Mouse (Mus musculus): ENCODE results near the gene Tex38. TPM values are rescaled to one million over a fixed set of nuclear protein-coding genes. Genes with fewer than 3 reads are reported as not detected.
A peak's percentile ranks its signal among the peaks of the same experiment; 100 is the strongest.

The Tex38 gene
- polyA plus RNA-seq, 1 experiment from 2014 or later, result 0.30 TPM

DNA sequence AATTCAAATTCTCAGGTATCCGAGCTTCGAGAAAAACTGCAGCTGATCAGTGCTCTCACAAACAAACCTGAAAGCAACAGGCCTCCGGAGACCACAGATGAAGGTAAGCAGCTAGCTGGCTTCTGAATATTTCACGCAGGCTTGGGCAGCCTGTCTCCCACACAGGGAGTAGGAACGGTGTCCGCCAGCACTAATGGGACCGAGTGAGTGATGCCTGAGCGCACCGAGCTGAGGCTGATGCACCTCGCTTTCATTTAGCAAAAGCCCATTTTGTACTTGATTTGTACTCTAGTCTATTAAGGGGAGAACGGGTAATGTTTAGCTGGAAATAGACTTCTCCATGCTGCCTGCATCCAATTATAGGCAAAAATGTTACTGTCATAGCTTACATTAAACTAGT lies 16.2 kb downstream of the Tex38 start:
- H3K4me2 ChIP-seq (replicated peaks), result no peak overlapping the region
- no peak overlapping the region for H3K27ac ChIP-seq
- no peak overlapping the region for H3K4me3 ChIP-seq (replicated peaks)
- H3K9me3 ChIP-seq, result no peaks in the 10 kb centered on the region
- ATAC-seq, result no peak
- peaks cover 16% of the 10 kb centered on the region for H3K36me3 ChIP-seq
- WGBS, result 91% methylated on average over 11 of the region's 11 CpGs
- H3K4me1 ChIP-seq (replicated peaks), result no peaks in the 10 kb centered on the region
- no peaks in the 10 kb centered on the region for H3K27me3 ChIP-seq (replicated peaks)
- no peak overlapping the region for H3K9ac ChIP-seq

DNA sequence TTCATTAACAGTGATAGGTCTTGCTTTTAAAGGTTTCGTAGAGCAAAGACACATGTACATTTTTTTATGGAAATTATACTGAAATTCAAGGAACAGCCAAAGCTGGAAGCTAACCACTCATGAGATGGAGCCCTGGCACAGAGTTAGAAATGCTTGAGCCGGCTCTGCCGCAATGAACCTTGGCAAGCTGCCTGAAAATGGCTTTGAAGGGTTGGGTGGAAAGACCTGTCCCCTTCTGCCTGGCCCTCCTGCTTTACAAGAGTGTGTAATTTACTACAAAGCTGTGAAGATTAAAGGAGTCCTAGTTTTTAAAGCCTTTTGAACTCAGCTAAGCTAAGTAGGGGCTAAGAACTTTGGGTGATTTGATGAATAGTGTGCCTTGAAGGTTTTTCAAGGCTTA lies 19.6 kb downstream of the Tex38 start:
- no peak overlapping the region for H3K9ac ChIP-seq
- H3K36me3 ChIP-seq, result peaks cover 17% of the 10 kb centered on the region
- 62% methylated on average over 3 of the region's 3 CpGs for WGBS
- H3K4me3 ChIP-seq (replicated peaks), result no peak overlapping the region
- no peaks in the 10 kb centered on the region for H3K4me1 ChIP-seq (replicated peaks)
- no peaks in the 10 kb centered on the region for H3K9me3 ChIP-seq
- H3K4me2 ChIP-seq (replicated peaks), result no peak overlapping the region
- ATAC-seq, result no peak
- H3K27me3 ChIP-seq (replicated peaks), result no peaks in the 10 kb centered on the region
- no peak overlapping the region for H3K27ac ChIP-seq

DNA sequence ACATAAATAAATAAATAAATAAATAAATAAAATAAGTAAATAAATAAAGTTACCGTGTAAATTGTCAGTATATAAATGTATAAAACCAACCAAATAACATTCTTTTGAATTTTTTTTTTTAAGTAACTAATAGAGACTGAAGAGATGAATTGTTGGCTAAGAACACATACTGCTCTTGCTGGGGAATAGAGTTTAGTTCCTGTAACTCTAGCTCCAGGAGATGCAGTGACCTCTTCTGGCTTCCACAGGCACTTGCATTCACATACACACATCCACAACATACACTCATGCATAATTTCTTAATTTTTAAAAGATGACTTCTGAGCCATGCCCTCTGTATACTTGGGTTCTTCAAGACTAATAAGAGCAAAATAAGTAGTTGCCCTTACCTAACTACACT lies 26.0 kb downstream of the Tex38 start:
- Histone ChIP-seq H3K9ac (no peak overlapping the region), H3K4me1 (replicated peaks) (no peaks in the 10 kb centered on the region), H3K9me3 (no peaks in the 10 kb centered on the region), H3K27me3 (replicated peaks) (no peaks in the 10 kb centered on the region), H3K27ac (no peak overlapping the region), H3K36me3 (peaks cover 4% of the 10 kb centered on the region; the same call in 1 of the 2 replicates), H3K4me3 (replicated peaks) (no peak overlapping the region), H3K4me2 (replicated peaks) (no peak overlapping the region)
- ATAC-seq, result no peak
- WGBS, result 95% methylated on average over 1 of the region's 1 CpGs

GRCm38 (mm10) chr4:115754101-115754500 lies 26.7 kb downstream of the Tex38 start:
- no peak for ATAC-seq
- H3K9ac ChIP-seq, result no peak overlapping the region
- no peaks in the 10 kb centered on the region for H3K27me3 ChIP-seq (replicated peaks)
- H3K4me1 ChIP-seq (replicated peaks), result no peaks in the 10 kb centered on the region
- no peaks in the 10 kb centered on the region for H3K9me3 ChIP-seq
- no peak overlapping the region for H3K4me2 ChIP-seq (replicated peaks)
- H3K36me3 ChIP-seq, result 0 out of 2 replicates have a peak, but pooled peaks cover 3% of the 10 kb centered on the region
- 91% methylated on average over 3 of the region's 3 CpGs for WGBS
- no peak overlapping the region for H3K4me3 ChIP-seq (replicated peaks)
- H3K27ac ChIP-seq, result no peak overlapping the region

DNA sequence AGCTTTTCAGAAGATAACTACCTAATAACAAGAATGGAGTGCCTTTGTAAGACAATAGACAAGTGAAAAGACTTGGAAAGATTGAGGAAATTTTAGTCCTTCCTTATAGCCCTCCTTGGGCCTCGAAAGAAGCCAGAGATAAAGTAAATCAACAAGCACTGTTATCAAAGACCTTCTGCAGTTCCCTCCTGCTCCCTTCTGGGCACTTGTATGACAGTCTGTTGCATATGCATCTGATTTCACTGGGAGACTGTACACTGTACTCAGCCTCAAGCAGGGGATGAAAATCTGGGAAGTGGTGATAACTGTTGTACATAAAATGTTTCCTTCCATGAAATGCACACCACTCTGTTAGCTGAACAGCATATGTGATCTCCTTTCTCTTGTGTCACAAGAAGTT lies 31.5 kb downstream of the Tex38 start:
- Histone ChIP-seq H3K27ac (no peak overlapping the region), H3K4me1 (replicated peaks) (no peaks in the 10 kb centered on the region), H3K4me3 (replicated peaks) (no peak overlapping the region), H3K27me3 (replicated peaks) (no peaks in the 10 kb centered on the region), H3K36me3 (0 out of 2 replicates have a peak, but pooled peaks cover 3% of the 10 kb centered on the region), H3K9ac (no peak overlapping the region), H3K9me3 (no peaks in the 10 kb centered on the region), H3K4me2 (replicated peaks) (no peak overlapping the region)
- ATAC-seq, result peak; percentile 73; the same call in 1 of the 2 replicates
- 54% methylated on average over 1 of the region's 1 CpGs for WGBS

DNA sequence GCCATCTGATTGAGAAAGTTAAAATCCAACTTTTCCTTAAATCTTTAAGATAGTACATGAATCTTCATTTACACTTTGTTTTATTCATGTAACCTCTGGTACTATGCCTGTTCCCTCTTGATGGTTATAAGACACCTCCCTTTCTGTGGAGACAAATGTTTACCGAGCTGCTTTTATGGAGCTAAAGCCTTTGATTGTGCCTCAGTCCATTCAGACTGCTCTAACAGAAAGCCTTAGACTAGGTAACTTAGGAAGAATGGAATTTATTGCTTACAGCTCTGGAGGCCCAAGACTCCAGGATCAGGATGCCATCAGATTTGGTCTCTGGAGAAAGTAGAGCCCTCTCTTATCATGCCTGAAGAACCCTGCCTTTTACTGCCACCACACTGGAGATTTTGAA lies 32.6 kb downstream of the Tex38 start:
- Histone ChIP-seq H3K9ac (no peak overlapping the region), H3K27me3 (replicated peaks) (no peaks in the 10 kb centered on the region), H3K4me1 (replicated peaks) (no peaks in the 10 kb centered on the region), H3K4me2 (replicated peaks) (no peak overlapping the region), H3K27ac (no peak overlapping the region), H3K36me3 (0 out of 2 replicates have a peak, but pooled peaks cover 3% of the 10 kb centered on the region), H3K4me3 (replicated peaks) (no peak overlapping the region), H3K9me3 (no peaks in the 10 kb centered on the region)
- peak; percentile 72 for ATAC-seq
- WGBS, result 28% methylated on average over 1 of the region's 1 CpGs

DNA sequence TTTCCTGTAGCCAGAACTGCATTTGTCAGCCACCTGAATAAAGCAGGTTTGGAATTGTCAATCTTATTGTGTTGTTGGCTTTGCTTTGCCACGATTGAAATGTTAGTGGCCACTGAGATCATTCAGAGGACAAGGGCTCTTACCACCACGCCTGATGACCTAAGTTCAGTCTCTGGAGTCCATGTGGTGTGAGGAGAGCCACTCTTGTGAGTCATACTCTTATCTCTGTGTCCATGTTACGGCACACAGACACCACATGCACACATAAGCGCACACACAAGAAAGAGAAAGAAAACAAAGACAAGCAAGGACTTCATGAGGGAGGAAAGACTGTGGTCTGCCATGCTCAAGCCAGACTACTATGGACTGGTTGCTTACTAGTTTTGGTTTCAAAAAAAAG lies 37.7 kb downstream of the Tex38 start:
- Histone ChIP-seq H3K4me1 (replicated peaks) (peaks cover 7% of the 10 kb centered on the region), H3K4me2 (replicated peaks) (no peak overlapping the region), H3K27me3 (replicated peaks) (no peaks in the 10 kb centered on the region), H3K9me3 (no peaks in the 10 kb centered on the region), H3K9ac (no peak overlapping the region), H3K27ac (no peak overlapping the region), H3K36me3 (no peaks in the 10 kb centered on the region), H3K4me3 (replicated peaks) (no peak overlapping the region)
- 71% methylated on average over 4 of the region's 4 CpGs for WGBS
- ATAC-seq, result no peak

GRCm38 (mm10) chr4:115742658-115743057 lies 38.2 kb downstream of the Tex38 start:
- H3K36me3 ChIP-seq, result no peaks in the 10 kb centered on the region
- no peak for ATAC-seq
- no peak overlapping the region for H3K4me2 ChIP-seq (replicated peaks)
- H3K27ac ChIP-seq, result no peak overlapping the region
- H3K9ac ChIP-seq, result no peak overlapping the region
- H3K4me3 ChIP-seq (replicated peaks), result no peak overlapping the region
- H3K4me1 ChIP-seq (replicated peaks), result peaks cover 7% of the 10 kb centered on the region
- no peaks in the 10 kb centered on the region for H3K9me3 ChIP-seq
- H3K27me3 ChIP-seq (replicated peaks), result no peaks in the 10 kb centered on the region

- Histone ChIP-seq H3K4me1 (replicated peaks) (peaks cover 7% of the 10 kb centered on the region), H3K9me3 (no peaks in the 10 kb centered on the region), H3K4me3 (replicated peaks) (peak overlapping the region; percentile 83), H3K9ac (peak overlapping the region; percentile 90), H3K36me3 (no peaks in the 10 kb centered on the region), H3K27me3 (replicated peaks) (no peaks in the 10 kb centered on the region), H3K4me2 (replicated peaks) (peak overlapping the region; percentile 77), H3K27ac (no peak overlapping the region)
- WGBS, result 31% methylated on average over 13 of the region's 13 CpGs
- ATAC-seq, result no peak
Observed at GRCm38 (mm10) chr4:115738481-115738985, 42.3 kb downstream of the Tex38 start.

- Histone ChIP-seq H3K9ac (peak within 1 kb of the TSS; percentile 90), H3K9me3 (no peaks in the 10 kb centered on the region), H3K27me3 (replicated peaks) (no peaks in the 10 kb centered on the region), H3K36me3 (no peaks in the 10 kb centered on the region), H3K27ac (peak within 1 kb of the TSS; percentile 83), H3K4me2 (replicated peaks) (peak within 1 kb of the TSS; percentile 77), H3K4me1 (replicated peaks) (peaks cover 9% of the 10 kb centered on the region), H3K4me3 (replicated peaks) (peak within 1 kb of the TSS; percentile 83)
- under 1% methylated on average over 45 of the region's 45 CpGs for WGBS
- peak; percentile 99 for ATAC-seq
Observed at GRCm38 (mm10) chr4:115737551-115738041, 43.2 kb downstream of the Tex38 start, which contains the start of gene Efcab14. TSS of gene Efcab14 (plus strand) at chr4:115737744.

DNA sequence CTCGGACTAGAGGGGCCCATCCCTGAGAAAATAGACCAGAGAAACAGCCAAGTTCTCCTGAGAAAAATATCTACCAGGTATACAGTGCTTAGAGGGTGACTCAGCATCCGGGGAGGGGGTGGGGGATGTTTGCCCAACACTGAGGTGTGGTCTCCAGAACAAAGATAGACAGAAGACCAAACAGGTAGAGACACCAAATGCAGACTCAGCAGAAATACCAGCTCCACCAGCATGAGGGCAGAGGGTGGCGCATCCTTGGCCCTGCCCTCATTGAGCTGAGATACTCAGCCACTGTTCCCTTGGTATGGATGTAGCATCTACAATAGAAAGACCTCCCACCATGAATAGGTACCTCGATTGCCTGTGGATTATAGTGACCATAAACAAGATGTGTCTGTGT lies 46.0 kb downstream of the Tex38 start:
- Histone ChIP-seq H3K27ac (no peak overlapping the region), H3K4me1 (replicated peaks) (peaks cover 10% of the 10 kb centered on the region), H3K27me3 (replicated peaks) (no peaks in the 10 kb centered on the region), H3K9me3 (no peaks in the 10 kb centered on the region), H3K9ac (no peak overlapping the region), H3K4me2 (replicated peaks) (no peak overlapping the region), H3K36me3 (no peaks in the 10 kb centered on the region), H3K4me3 (replicated peaks) (no peak overlapping the region)
- ATAC-seq, result no peak
- 72% methylated on average over 4 of the region's 4 CpGs for WGBS

GRCm38 (mm10) chr4:115733746-115734145 lies 47.1 kb downstream of the Tex38 start:
- Histone ChIP-seq H3K9me3 (no peaks in the 10 kb centered on the region), H3K27ac (no peak overlapping the region), H3K4me1 (replicated peaks) (peaks cover 8% of the 10 kb centered on the region), H3K9ac (no peak overlapping the region), H3K27me3 (replicated peaks) (no peaks in the 10 kb centered on the region), H3K36me3 (no peaks in the 10 kb centered on the region), H3K4me2 (replicated peaks) (no peak overlapping the region), H3K4me3 (replicated peaks) (no peak overlapping the region)
- WGBS, result 67% methylated on average over 5 of the region's 5 CpGs
- ATAC-seq, result no peak

DNA sequence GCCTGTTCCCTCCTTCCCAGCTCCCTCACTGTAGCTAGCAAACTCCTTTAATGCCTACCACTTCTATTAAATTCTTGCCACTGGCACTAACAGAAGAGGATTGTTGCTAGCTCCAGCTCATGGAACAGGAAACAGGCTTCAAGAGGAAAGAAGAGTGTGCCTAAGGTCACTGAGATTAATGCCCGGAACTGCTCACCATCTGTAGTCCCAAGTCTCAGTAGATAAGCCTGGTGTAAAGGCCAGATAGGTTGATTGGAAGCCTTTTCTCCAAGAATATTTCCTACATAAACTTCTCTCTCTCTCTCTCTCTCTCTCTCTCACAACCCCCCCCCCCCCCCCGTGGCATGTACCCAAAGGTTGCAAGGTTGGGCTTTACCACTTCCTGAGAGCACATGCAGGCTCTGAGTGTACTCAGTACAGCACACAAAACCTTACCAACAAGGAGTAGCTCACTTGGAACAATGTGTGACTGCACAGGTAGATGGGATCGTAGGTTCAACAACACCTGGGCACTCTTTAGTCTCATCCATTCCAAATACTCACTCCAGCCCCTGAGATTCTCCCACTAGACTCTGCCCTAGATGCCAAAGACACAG lies 48.5 kb downstream of the Tex38 start:
- peak overlapping the region; percentile 36 for H3K27ac ChIP-seq
- H3K9ac ChIP-seq, result no peak overlapping the region
- no peaks in the 10 kb centered on the region for H3K9me3 ChIP-seq
- H3K27me3 ChIP-seq (replicated peaks), result no peaks in the 10 kb centered on the region
- no peaks in the 10 kb centered on the region for H3K36me3 ChIP-seq
- 0 out of 2 replicates have a peak, but pooled peaks cover 3% of the 10 kb centered on the region for H3K4me1 ChIP-seq (replicated peaks)
- 56% methylated on average over 3 of the region's 3 CpGs for WGBS
- no peak overlapping the region for H3K4me3 ChIP-seq (replicated peaks)
- peak; percentile 79 for ATAC-seq
- no peak overlapping the region for H3K4me2 ChIP-seq (replicated peaks)

Data from intestine, embryonic 15.5 days (tissue).